Mouse (Mus musculus): ENCODE measurements around the gene Cdk6. TPM values are rescaled to one million over a fixed set of nuclear protein-coding genes. Genes with fewer than 3 reads are reported as not detected.

Gene Cdk6
- polyA plus RNA-seq, 1 experiment from 2014 or later, result 16.0 TPM

DNA sequence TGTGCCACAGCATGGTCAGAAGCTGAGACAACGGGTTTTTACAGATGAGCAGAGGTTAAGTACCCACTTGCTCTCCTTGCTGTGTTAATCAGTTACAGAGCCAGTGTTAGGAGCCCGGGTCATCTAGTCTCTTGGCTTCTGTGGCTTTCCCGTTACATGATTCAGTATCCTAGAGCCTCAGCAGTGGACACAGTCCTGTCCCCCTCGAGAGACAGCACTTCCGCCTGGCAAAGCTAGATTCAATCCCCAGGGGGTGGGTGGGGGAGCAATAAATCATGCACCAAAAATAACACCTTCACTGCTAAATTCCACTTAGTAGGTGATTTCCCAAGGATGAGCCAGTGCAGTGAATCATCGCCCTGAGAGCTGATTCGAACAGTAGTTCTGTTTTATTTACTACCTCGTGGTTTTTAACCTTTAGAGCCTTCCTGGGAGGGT is 160.3 kb downstream of the Cdk6 start:
- Histone ChIP-seq H3K4me1 (ENCODE audit: control insufficient read depth, low read depth, low read length) (peaks cover 34% of the 10 kb centered on the region), H3K4me2 (ENCODE audit: low read depth, low read length) (peak overlapping the region; percentile 41), H3K27ac (ENCODE audit: low read length) (peak overlapping the region; percentile 57), H3K4me3 (ENCODE audit: low read depth, low read length) (peak overlapping the region; percentile 16; the same call in 1 of the 2 replicates), H3K36me3 (ENCODE audit: control insufficient read depth, insufficient read depth) (no peaks in the 10 kb centered on the region), H3K9ac (ENCODE audit: low read depth, low read length) (peak overlapping the region; percentile 29; the same call in 1 of the 2 replicates), H3K9me3 (replicated peaks; ENCODE audit: control insufficient read depth, low read length) (no peaks in the 10 kb centered on the region), H3K27me3 (ENCODE audit: control insufficient read depth, insufficient read depth, low read depth, low read length) (no peaks in the 10 kb centered on the region)
- WGBS (ENCODE audit: insufficient replicate concordance), result 18% methylated on average over 8 of the region's 8 CpGs
- ATAC-seq (ENCODE audit: low read depth), result peak; percentile 69

DNA sequence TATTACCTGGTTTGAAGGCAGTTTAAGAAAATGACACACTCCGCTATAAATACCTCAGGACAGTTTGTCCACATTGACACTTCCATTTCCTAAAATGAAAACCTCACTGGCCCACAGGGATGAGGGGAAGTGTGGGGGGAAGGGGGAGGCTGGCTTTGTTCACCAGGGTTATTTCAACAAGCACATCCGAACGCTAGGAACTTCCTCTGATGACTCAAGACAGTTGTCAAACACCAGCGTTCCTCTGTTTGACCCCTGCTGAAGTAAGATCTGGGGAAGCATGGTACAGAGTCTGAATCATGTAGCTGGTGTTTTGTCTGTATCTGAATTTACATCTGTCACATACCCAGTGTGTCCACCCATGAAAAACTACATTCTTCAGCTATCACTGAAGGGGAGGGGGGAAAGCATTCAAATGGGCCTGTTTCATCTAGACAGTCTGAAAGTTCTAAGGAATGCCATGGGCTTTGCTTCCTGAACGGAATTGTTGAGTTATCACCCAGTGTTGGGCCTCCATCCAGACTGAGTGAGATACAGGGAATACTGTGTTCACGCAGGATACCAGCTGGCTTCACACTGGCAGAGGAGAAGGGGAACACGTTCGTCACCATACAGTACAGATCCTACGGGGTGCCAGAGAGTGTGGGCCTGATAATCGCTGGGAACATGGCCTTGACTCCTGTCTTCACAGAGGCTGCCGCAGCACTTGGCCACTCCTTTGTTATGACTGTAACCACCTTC is 161.5 kb downstream of the Cdk6 start:
- H3K27me3 ChIP-seq (ENCODE audit: control insufficient read depth, insufficient read depth, low read depth, low read length), result no peaks in the 10 kb centered on the region
- H3K4me1 ChIP-seq (ENCODE audit: control insufficient read depth, low read depth, low read length), result peaks cover 34% of the 10 kb centered on the region
- peak; percentile 56 for ATAC-seq (ENCODE audit: low read depth)
- peak overlapping the region; percentile 57 for H3K27ac ChIP-seq (ENCODE audit: low read length)
- no peak overlapping the region for H3K4me3 ChIP-seq (ENCODE audit: low read depth, low read length)
- no peak overlapping the region for H3K9ac ChIP-seq (ENCODE audit: low read depth, low read length)
- H3K36me3 ChIP-seq (ENCODE audit: control insufficient read depth, insufficient read depth), result no peaks in the 10 kb centered on the region
- no peaks in the 10 kb centered on the region for H3K9me3 ChIP-seq (replicated peaks; ENCODE audit: control insufficient read depth, low read length)
- WGBS (ENCODE audit: insufficient replicate concordance), result 32% methylated on average over 11 of the region's 11 CpGs
- no peak overlapping the region; the same call in 1 of the 2 replicates for H3K4me2 ChIP-seq (ENCODE audit: low read depth, low read length)

DNA sequence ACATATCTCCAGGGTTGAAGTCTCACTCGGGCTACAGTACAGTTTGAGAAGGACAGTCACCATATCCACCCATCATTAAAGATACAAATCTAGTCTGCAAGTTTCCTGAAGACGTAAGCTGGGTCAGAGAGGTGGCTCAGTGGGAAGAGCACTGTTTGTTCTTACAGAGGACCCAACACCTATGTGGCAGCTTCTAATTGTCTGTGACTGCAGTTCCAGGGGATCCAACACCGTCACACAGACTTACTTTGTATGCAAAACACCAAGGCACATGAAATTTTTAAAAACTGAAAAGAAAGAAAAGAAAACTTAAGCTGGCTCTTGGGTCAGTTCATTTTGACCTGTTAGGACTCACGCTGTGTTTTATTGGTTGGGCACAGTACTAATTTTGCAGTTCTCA is 162.1 kb downstream of the Cdk6 start:
- Histone ChIP-seq H3K9ac (ENCODE audit: low read depth, low read length) (no peak overlapping the region), H3K27me3 (ENCODE audit: control insufficient read depth, insufficient read depth, low read depth, low read length) (no peaks in the 10 kb centered on the region), H3K27ac (ENCODE audit: low read length) (peak overlapping the region; percentile 57), H3K4me1 (ENCODE audit: control insufficient read depth, low read depth, low read length) (peaks cover 34% of the 10 kb centered on the region), H3K36me3 (ENCODE audit: control insufficient read depth, insufficient read depth) (no peaks in the 10 kb centered on the region), H3K9me3 (replicated peaks; ENCODE audit: control insufficient read depth, low read length) (no peaks in the 10 kb centered on the region), H3K4me2 (ENCODE audit: low read depth, low read length) (no peak overlapping the region), H3K4me3 (ENCODE audit: low read depth, low read length) (no peak overlapping the region)
- WGBS (ENCODE audit: insufficient replicate concordance), result 48% methylated on average over 4 of the region's 4 CpGs
- no peak for ATAC-seq (ENCODE audit: low read depth)

- no peak overlapping the region for H3K9ac ChIP-seq (ENCODE audit: low read depth, low read length)
- H3K27ac ChIP-seq (ENCODE audit: low read length), result no peak overlapping the region
- peaks cover 34% of the 10 kb centered on the region for H3K4me1 ChIP-seq (ENCODE audit: control insufficient read depth, low read depth, low read length)
- no peak for ATAC-seq (ENCODE audit: low read depth)
- H3K4me3 ChIP-seq (ENCODE audit: low read depth, low read length), result no peak overlapping the region
- 47% methylated on average over 9 of the region's 9 CpGs for whole genome bisulfite sequencing (ENCODE audit: insufficient replicate concordance)
- H3K9me3 ChIP-seq (replicated peaks; ENCODE audit: control insufficient read depth, low read length), result no peaks in the 10 kb centered on the region
- no peak overlapping the region for H3K4me2 ChIP-seq (ENCODE audit: low read depth, low read length)
- no peaks in the 10 kb centered on the region for H3K27me3 ChIP-seq (ENCODE audit: control insufficient read depth, insufficient read depth, low read depth, low read length)
- no peaks in the 10 kb centered on the region for H3K36me3 ChIP-seq (ENCODE audit: control insufficient read depth, insufficient read depth)
Measured at GRCm38 (mm10) chr5:3503836-3504323, 162.6 kb downstream of the Cdk6 start.

GRCm38 (mm10) chr5:3504453-3504852 is 163.2 kb downstream of the Cdk6 start:
- H3K4me1 ChIP-seq (ENCODE audit: control insufficient read depth, low read depth, low read length), result peaks cover 36% of the 10 kb centered on the region
- no peaks in the 10 kb centered on the region for H3K9me3 ChIP-seq (replicated peaks; ENCODE audit: control insufficient read depth, low read length)
- H3K4me2 ChIP-seq (ENCODE audit: low read depth, low read length), result no peak overlapping the region
- WGBS (ENCODE audit: insufficient replicate concordance), result 46% methylated on average over 4 of the region's 4 CpGs
- no peak overlapping the region for H3K9ac ChIP-seq (ENCODE audit: low read depth, low read length)
- H3K27me3 ChIP-seq (ENCODE audit: control insufficient read depth, insufficient read depth, low read depth, low read length), result no peaks in the 10 kb centered on the region
- no peak overlapping the region for H3K4me3 ChIP-seq (ENCODE audit: low read depth, low read length)
- H3K36me3 ChIP-seq (ENCODE audit: control insufficient read depth, insufficient read depth), result no peaks in the 10 kb centered on the region
- ATAC-seq (ENCODE audit: low read depth), result no peak
- no peak overlapping the region for H3K27ac ChIP-seq (ENCODE audit: low read length)

- Histone ChIP-seq H3K27ac (ENCODE audit: low read length) (no peak overlapping the region), H3K9ac (ENCODE audit: low read depth, low read length) (no peak overlapping the region), H3K4me2 (ENCODE audit: low read depth, low read length) (no peak overlapping the region), H3K4me1 (ENCODE audit: control insufficient read depth, low read depth, low read length) (peaks cover 33% of the 10 kb centered on the region), H3K27me3 (ENCODE audit: control insufficient read depth, insufficient read depth, low read depth, low read length) (no peaks in the 10 kb centered on the region), H3K4me3 (ENCODE audit: low read depth, low read length) (no peak overlapping the region), H3K9me3 (replicated peaks; ENCODE audit: control insufficient read depth, low read length) (no peaks in the 10 kb centered on the region), H3K36me3 (ENCODE audit: control insufficient read depth, insufficient read depth) (no peaks in the 10 kb centered on the region)
- 35% methylated on average over 2 of the region's 2 CpGs for WGBS (ENCODE audit: insufficient replicate concordance)
- ATAC-seq (ENCODE audit: low read depth), result no peak
Measured at GRCm38 (mm10) chr5:3505553-3505952, 164.3 kb downstream of the Cdk6 start.

DNA sequence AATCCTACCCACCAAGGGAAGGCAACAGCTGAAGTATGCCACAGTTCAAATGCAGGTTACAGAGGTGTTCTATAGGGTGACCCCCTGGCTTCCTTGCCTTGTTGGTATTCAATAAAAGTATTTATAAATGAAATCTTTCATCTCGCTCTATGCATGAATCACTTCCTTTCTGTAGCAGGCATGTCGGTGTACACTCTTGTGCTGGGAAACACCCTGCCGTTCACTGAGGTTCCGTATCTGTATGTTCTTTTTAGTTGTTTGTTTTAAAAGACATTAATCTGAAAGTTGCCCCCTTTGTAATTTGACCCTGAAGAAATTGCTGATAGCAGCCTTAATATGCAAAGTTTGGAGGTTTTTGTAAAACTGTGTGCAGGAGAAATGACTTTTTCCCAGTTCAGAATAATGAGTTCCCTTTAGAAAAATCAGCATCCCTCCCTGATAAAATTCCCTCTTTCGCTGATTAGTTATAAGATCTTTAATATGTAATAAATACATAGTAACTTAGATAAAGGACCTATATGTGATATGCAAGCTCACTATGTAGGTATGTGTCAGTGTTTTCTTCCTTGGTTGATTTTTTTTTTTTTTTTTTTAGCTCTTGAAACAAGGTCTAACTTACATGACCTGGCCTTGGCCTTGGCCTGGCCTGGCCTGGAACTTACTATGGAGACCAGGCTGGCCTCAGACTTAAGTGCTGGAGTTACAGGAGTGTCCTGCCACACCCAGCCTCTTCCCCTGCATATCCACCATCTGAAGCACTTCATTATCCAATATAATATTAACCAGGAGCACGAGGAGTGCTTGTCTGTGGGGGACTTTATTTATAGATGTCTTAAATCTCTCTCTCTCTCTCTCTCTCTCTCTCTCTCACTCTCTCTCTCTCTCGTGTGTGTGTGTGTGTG is 167.4 kb downstream of the Cdk6 start:
- H3K27ac ChIP-seq (ENCODE audit: low read length), result no peak overlapping the region
- no peaks in the 10 kb centered on the region for H3K27me3 ChIP-seq (ENCODE audit: control insufficient read depth, insufficient read depth, low read depth, low read length)
- ATAC-seq (ENCODE audit: low read depth), result no peak
- H3K9ac ChIP-seq (ENCODE audit: low read depth, low read length), result no peak overlapping the region
- H3K9me3 ChIP-seq (replicated peaks; ENCODE audit: control insufficient read depth, low read length), result no peaks in the 10 kb centered on the region
- no peak overlapping the region for H3K4me2 ChIP-seq (ENCODE audit: low read depth, low read length)
- H3K36me3 ChIP-seq (ENCODE audit: control insufficient read depth, insufficient read depth), result no peaks in the 10 kb centered on the region
- H3K4me3 ChIP-seq (ENCODE audit: low read depth, low read length), result no peak overlapping the region
- 62% methylated on average over 7 of the region's 7 CpGs for WGBS (ENCODE audit: insufficient replicate concordance)
- H3K4me1 ChIP-seq (ENCODE audit: control insufficient read depth, low read depth, low read length), result peaks cover 14% of the 10 kb centered on the region

GRCm38 (mm10) chr5:3509503-3509902 is 168.2 kb downstream of the Cdk6 start:
- Histone ChIP-seq H3K4me3 (ENCODE audit: low read depth, low read length) (no peak overlapping the region), H3K36me3 (ENCODE audit: control insufficient read depth, insufficient read depth) (no peaks in the 10 kb centered on the region), H3K27ac (ENCODE audit: low read length) (no peak overlapping the region), H3K9ac (ENCODE audit: low read depth, low read length) (no peak overlapping the region), H3K4me2 (ENCODE audit: low read depth, low read length) (no peak overlapping the region), H3K27me3 (ENCODE audit: control insufficient read depth, insufficient read depth, low read depth, low read length) (no peaks in the 10 kb centered on the region), H3K9me3 (replicated peaks; ENCODE audit: control insufficient read depth, low read length) (no peaks in the 10 kb centered on the region), H3K4me1 (ENCODE audit: control insufficient read depth, low read depth, low read length) (peaks cover 9% of the 10 kb centered on the region)
- ATAC-seq (ENCODE audit: low read depth), result no peak
- WGBS (ENCODE audit: insufficient replicate concordance), result 51% methylated on average over 3 of the region's 3 CpGs
